Mouse (Mus musculus): Measurements from ENCODE around the gene Ypel4. TPM values are rescaled to one million over a fixed set of nuclear protein-coding genes. Genes with fewer than 3 reads are reported as not detected.

Gene Ypel4
- polyA plus RNA-seq, 1 experiment from 2014 or later = 7.9 TPM

DNA sequence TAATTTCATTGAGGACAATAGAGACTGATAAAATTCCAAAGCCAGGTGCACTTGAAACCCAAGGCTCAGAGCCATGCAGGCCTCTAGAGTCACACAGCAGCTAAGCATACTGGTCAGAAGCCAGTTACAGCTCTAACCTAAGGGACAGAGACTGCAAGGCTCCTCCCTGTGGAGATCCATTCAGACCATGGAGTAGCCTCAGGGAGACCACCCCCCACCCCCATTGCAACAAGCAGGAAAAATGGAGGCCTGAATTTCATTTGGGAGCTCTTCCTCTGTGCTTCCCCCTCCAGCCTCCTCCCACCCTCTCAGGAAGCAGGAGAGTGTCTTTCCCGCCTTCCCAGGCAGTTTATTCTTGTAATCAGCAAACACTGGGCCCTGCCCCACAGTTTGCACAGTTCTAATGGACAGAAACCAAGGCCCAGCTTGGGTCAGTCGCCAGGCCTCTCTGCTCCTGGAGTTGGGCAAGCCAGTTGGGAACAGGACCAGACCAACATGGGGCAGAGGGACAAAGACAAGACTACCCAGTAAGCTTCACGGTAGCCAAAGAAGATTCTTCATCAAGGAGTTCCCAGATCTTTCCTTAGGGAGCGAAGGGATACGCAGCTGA is 8.1 kb downstream of the Ypel4 start:
- H3K4me1 ChIP-seq = peaks cover 64% of the 10 kb centered on the region
- 6% methylated on average over 5 of the region's 5 CpGs for WGBS
- H3K4me2 ChIP-seq (replicated peaks) = peak overlapping the region; percentile 85
- 0 out of 2 replicates have a peak, but pooled peaks cover 5% of the 10 kb centered on the region for H3K36me3 ChIP-seq
- no peaks in the 10 kb centered on the region for H3K9me3 ChIP-seq (replicated peaks)
- peak overlapping the region; percentile 99 for H3K27ac ChIP-seq (replicated peaks)
- peak overlapping the region; percentile 91 for H3K4me3 ChIP-seq (replicated peaks)
- ATAC-seq (ENCODE audit: insufficient number of reproducible peaks, low FRiP score, low TSS enrichment, low read depth) = no peak
- H3K9ac ChIP-seq = peak overlapping the region; percentile 98
- no peaks in the 10 kb centered on the region for H3K27me3 ChIP-seq

GRCm38 (mm10) chr2:84742451-84743283 is 8.8 kb downstream of the Ypel4 start:
- H3K9ac ChIP-seq = peak overlapping the region; percentile 98
- H3K4me2 ChIP-seq (replicated peaks) = peak overlapping the region; percentile 85
- peaks cover 57% of the 10 kb centered on the region for H3K4me1 ChIP-seq
- peak overlapping the region; percentile 99 for H3K27ac ChIP-seq (replicated peaks)
- H3K4me3 ChIP-seq (replicated peaks) = peak overlapping the region; percentile 91
- ATAC-seq (ENCODE audit: insufficient number of reproducible peaks, low FRiP score, low TSS enrichment, low read depth) = peak; percentile 61
- 0 out of 2 replicates have a peak, but pooled peaks cover 5% of the 10 kb centered on the region for H3K36me3 ChIP-seq
- H3K9me3 ChIP-seq (replicated peaks) = no peaks in the 10 kb centered on the region
- WGBS = 1% methylated on average over 25 of the region's 26 CpGs
- no peaks in the 10 kb centered on the region for H3K27me3 ChIP-seq

- Histone ChIP-seq H3K9me3 (replicated peaks) (no peaks in the 10 kb centered on the region), H3K4me3 (replicated peaks) (peak within 1 kb of the TSS; percentile 91), H3K27ac (replicated peaks) (peak within 1 kb of the TSS; percentile 99), H3K4me2 (replicated peaks) (peak within 1 kb of the TSS; percentile 85), H3K27me3 (no peaks in the 10 kb centered on the region), H3K9ac (peak within 1 kb of the TSS; percentile 98), H3K36me3 (0 out of 2 replicates have a peak, but pooled peaks cover 5% of the 10 kb centered on the region), H3K4me1 (peaks cover 48% of the 10 kb centered on the region)
- ATAC-seq (ENCODE audit: insufficient number of reproducible peaks, low FRiP score, low TSS enrichment, low read depth) = peak; percentile 92
- under 1% methylated on average over 23 of the region's 25 CpGs for WGBS
These were observed 9.7 kb downstream of the Ypel4 start, which contains the start of gene Gm19426 for GRCm38 (mm10) chr2:84743561-84743960. Gm19426 (minus strand) TSS chr2:84743655.

- Histone ChIP-seq H3K9ac (peak overlapping the region; percentile 21; the same call in 1 of the 2 replicates), H3K4me1 (peaks cover 43% of the 10 kb centered on the region), H3K27ac (replicated peaks) (peak overlapping the region; percentile 99), H3K27me3 (no peaks in the 10 kb centered on the region), H3K4me3 (replicated peaks) (peak overlapping the region; percentile 91), H3K4me2 (replicated peaks) (peak overlapping the region; percentile 85), H3K36me3 (0 out of 2 replicates have a peak, but pooled peaks cover 5% of the 10 kb centered on the region), H3K9me3 (replicated peaks) (no peaks in the 10 kb centered on the region)
- peak; percentile 51 for ATAC-seq (ENCODE audit: insufficient number of reproducible peaks, low FRiP score, low TSS enrichment, low read depth)
- WGBS = under 1% methylated on average over 10 of the region's 10 CpGs
These were observed 10.3 kb downstream of the Ypel4 start for GRCm38 (mm10) chr2:84744126-84744525.

DNA sequence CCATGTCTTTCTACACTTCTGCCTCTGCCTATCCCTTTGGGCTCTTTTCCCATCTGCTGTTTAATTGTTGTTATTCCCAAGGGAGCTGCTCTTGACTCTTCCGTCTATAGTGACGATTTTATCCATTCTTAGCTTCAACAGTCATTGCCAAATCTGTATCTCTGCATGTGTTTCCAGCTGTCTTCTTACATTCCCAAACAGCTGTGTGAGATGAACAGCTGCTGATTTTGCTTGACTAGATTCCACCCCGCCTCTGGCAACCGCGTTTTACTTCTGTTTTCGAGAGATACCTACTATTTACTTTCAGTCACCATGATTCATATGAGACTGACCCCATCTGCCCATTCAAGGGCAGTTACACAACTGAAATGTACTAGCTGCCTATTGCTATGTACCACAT is 16.3 kb downstream of the Ypel4 start:
- 57% methylated on average over 6 of the region's 6 CpGs for WGBS
- Histone ChIP-seq H3K4me1 (no peaks in the 10 kb centered on the region), H3K9me3 (replicated peaks) (no peaks in the 10 kb centered on the region), H3K9ac (no peak overlapping the region), H3K27ac (replicated peaks) (no peak overlapping the region), H3K4me3 (replicated peaks) (no peak overlapping the region), H3K36me3 (no peaks in the 10 kb centered on the region), H3K4me2 (replicated peaks) (no peak overlapping the region), H3K27me3 (no peaks in the 10 kb centered on the region)
- ATAC-seq (ENCODE audit: insufficient number of reproducible peaks, low FRiP score, low TSS enrichment, low read depth) = no peak

DNA sequence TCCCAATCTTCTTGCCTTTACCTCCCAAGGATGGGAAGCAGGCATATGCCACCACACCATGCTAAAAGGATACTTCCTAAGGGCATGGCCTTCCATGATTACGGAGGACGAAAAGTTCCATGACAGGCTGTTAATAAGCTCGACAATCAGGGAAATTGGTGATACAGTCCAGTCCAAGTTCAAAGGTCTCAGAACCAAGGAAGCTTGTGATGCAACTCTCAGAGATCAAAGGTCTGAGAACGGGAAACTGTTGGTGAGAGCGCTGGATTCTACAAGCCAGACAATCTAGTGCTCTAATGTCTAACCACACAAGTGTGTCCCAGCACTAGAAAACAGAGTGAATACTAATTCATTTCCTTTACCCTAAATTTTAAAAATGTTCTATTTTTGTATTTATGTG is 22.4 kb downstream of the Ypel4 start:
- ATAC-seq (ENCODE audit: insufficient number of reproducible peaks, low FRiP score, low TSS enrichment, low read depth) = no peak
- H3K36me3 ChIP-seq = no peaks in the 10 kb centered on the region
- 62% methylated on average over 5 of the region's 5 CpGs for WGBS
- H3K9ac ChIP-seq = no peak overlapping the region
- no peaks in the 10 kb centered on the region for H3K27me3 ChIP-seq
- no peak overlapping the region for H3K4me2 ChIP-seq (replicated peaks)
- H3K4me1 ChIP-seq = no peaks in the 10 kb centered on the region
- no peaks in the 10 kb centered on the region for H3K9me3 ChIP-seq (replicated peaks)
- H3K27ac ChIP-seq (replicated peaks) = no peak overlapping the region
- H3K4me3 ChIP-seq (replicated peaks) = no peak overlapping the region

- 52% methylated on average over 7 of the region's 7 CpGs for WGBS
- no peaks in the 10 kb centered on the region for H3K9me3 ChIP-seq (replicated peaks)
These were observed 23.3 kb downstream of the Ypel4 start for GRCm38 (mm10) chr2:84757026-84757682.

DNA sequence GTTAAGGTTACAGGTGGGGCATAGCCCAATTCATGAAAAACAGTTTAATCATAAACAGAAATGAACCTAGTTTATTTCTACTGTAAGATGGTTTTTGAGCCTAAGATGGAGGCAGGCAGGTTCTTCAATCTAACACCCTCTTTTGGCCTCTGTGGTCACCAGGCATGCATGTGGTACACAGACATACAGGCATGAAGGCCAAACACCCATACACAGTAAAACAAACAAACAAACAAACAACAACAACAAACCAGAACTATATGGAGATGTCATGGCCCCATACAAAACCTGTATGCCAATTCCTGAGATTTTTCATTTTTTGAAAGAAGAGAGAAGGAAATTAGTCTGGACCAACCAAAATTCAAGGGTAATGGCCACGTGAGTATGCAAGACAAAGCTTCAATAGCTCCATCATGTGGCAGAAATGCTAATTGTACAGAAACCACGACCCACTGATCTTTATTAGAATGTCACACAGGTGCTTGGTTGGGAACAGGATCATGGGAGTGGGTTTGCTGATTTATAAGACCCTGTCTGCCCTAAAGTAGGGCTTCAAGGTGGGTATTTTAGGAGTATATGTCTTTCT is 24.8 kb downstream of the Ypel4 start:
- no peaks in the 10 kb centered on the region for H3K27me3 ChIP-seq
- H3K4me3 ChIP-seq (replicated peaks) = no peak overlapping the region
- H3K4me2 ChIP-seq (replicated peaks) = no peak overlapping the region
- no peak overlapping the region for H3K27ac ChIP-seq (replicated peaks)
- H3K4me1 ChIP-seq = no peaks in the 10 kb centered on the region
- 0% methylated on average over 2 of the region's 2 CpGs for WGBS
- H3K9me3 ChIP-seq (replicated peaks) = no peaks in the 10 kb centered on the region
- H3K36me3 ChIP-seq = no peaks in the 10 kb centered on the region
- H3K9ac ChIP-seq = no peak overlapping the region
- no peak for ATAC-seq (ENCODE audit: insufficient number of reproducible peaks, low FRiP score, low TSS enrichment, low read depth)

More at GRCm38 (mm10) chr2:84757026-84757682, 23.3 kb downstream of the Ypel4 start:
- H3K27ac ChIP-seq (replicated peaks) = no peak overlapping the region
- H3K9ac ChIP-seq = no peak overlapping the region
- no peaks in the 10 kb centered on the region for H3K36me3 ChIP-seq
- H3K4me2 ChIP-seq (replicated peaks) = no peak overlapping the region
- no peak for ATAC-seq (ENCODE audit: insufficient number of reproducible peaks, low FRiP score, low TSS enrichment, low read depth)
- H3K27me3 ChIP-seq = no peaks in the 10 kb centered on the region
- no peak overlapping the region for H3K4me3 ChIP-seq (replicated peaks)
- no peaks in the 10 kb centered on the region for H3K4me1 ChIP-seq

GRCm38 (mm10) chr2:84760777-84761176 is 26.9 kb downstream of the Ypel4 start:
- no peak overlapping the region for H3K4me2 ChIP-seq (replicated peaks)
- H3K9ac ChIP-seq = no peak overlapping the region
- no peak overlapping the region for H3K4me3 ChIP-seq (replicated peaks)
- H3K4me1 ChIP-seq = no peaks in the 10 kb centered on the region
- no peaks in the 10 kb centered on the region for H3K27me3 ChIP-seq
- H3K36me3 ChIP-seq = no peaks in the 10 kb centered on the region
- H3K9me3 ChIP-seq (replicated peaks) = no peaks in the 10 kb centered on the region
- no peak overlapping the region for H3K27ac ChIP-seq (replicated peaks)
- no peak for ATAC-seq (ENCODE audit: insufficient number of reproducible peaks, low FRiP score, low TSS enrichment, low read depth)
- WGBS = 59% methylated on average over 8 of the region's 8 CpGs

DNA sequence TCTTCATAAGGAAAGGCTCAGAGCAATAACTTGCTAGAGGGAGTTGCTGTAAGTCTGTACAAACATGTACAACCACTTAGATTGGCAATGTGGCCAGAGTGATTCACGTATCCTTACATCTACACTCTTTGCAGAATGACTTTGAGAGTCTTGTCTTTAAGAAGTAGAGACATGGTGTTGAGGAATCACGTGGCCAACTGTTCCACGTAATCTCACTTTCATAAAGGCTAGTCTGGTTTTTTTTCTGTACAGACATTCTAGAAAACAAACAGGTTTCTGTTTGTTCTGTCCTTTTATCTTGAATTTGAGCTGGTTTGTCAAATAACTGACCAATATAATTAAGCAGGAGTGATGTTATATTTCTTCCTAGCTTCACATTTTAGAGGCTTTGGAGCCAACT is 27.5 kb downstream of the Ypel4 start:
- ATAC-seq (ENCODE audit: insufficient number of reproducible peaks, low FRiP score, low TSS enrichment, low read depth) = no peak
- Histone ChIP-seq H3K9me3 (replicated peaks) (no peaks in the 10 kb centered on the region), H3K4me2 (replicated peaks) (no peak overlapping the region), H3K36me3 (no peaks in the 10 kb centered on the region), H3K9ac (no peak overlapping the region), H3K27me3 (no peaks in the 10 kb centered on the region), H3K4me1 (no peaks in the 10 kb centered on the region), H3K27ac (replicated peaks) (no peak overlapping the region), H3K4me3 (replicated peaks) (no peak overlapping the region)
- WGBS = 82% methylated on average over 3 of the region's 3 CpGs

DNA sequence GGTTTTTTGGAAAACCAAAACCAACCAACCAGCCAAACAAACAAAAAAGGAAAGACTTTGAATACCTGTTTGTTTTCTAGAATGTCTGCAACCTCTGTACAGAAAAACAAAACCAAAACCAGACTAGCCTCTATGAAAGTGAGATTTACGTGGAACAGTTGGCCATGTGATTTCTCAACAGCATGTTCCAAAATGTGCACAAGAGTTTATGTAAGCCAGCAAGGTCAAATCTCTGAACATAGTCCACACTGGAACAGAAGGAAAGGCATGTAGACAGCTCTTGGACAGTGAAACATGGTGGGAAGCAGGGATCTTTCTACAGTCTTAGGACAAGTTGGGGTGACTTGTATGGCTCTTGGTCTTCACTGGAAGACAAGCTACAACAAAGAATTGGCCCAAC is 28.0 kb downstream of the Ypel4 start:
- H3K27me3 ChIP-seq = no peaks in the 10 kb centered on the region
- H3K9ac ChIP-seq = no peak overlapping the region
- H3K4me2 ChIP-seq (replicated peaks) = no peak overlapping the region
- WGBS = 85% methylated on average over 1 of the region's 1 CpGs
- no peaks in the 10 kb centered on the region for H3K9me3 ChIP-seq (replicated peaks)
- H3K4me1 ChIP-seq = no peaks in the 10 kb centered on the region
- H3K4me3 ChIP-seq (replicated peaks) = no peak overlapping the region
- ATAC-seq (ENCODE audit: insufficient number of reproducible peaks, low FRiP score, low TSS enrichment, low read depth) = no peak
- no peak overlapping the region for H3K27ac ChIP-seq (replicated peaks)
- no peaks in the 10 kb centered on the region for H3K36me3 ChIP-seq
